Mouse (Mus musculus): ENCODE data around the gene H2al1a. TPM values are rescaled to one million over a fixed set of nuclear protein-coding genes. Genes with fewer than 3 reads are reported as not detected.
"Not testable (repeated sequence)": the region's sequence is repeated elsewhere in the genome, so short reads cannot be mapped to it uniquely, and the experiment has no call there.

The H2al1a gene
- not detected for total RNA-seq (2021)
- long read RNA-seq, experiment 1 = 0 reads
- long read RNA-seq, experiment 2 = 0 reads

DNA sequence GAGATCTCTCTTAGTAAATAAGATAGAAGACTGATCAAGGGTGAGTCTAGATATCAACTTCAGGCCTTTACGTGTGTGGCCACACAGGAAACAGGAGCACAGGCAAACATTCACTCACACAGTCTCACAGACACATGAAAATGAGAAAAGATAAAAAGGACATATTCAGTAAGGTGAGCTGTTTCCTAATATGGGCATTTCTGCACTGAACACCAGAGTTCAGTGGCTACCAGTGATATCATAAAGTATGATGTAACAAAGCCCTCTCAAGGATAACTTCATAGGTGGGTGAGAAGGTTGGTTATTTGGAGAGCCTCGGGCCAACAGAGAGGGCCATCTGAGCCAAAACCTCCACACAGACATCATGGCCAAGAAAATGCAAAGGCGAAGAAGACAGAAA is at the start of gene H2al1a:
H2al1a (plus strand) TSS at position 301 of the 400 bp plus-strand sequence.
- DNase-seq; intact Hi-C loops (cut with DNase I): not testable (repeated sequence)

GRCm38 (mm10) chrX:11250155-11250554 is 48.9 kb upstream of the H2al1a start:
- intact Hi-C loops (cut with DNase I) = no loop called here
- DNase-seq = no peak

- no peak for DNase-seq
- intact Hi-C loops (cut with DNase I) = no loop called here
Observed at GRCm38 (mm10) chrX:11254062-11254461, 45.0 kb upstream of the H2al1a start.

DNA sequence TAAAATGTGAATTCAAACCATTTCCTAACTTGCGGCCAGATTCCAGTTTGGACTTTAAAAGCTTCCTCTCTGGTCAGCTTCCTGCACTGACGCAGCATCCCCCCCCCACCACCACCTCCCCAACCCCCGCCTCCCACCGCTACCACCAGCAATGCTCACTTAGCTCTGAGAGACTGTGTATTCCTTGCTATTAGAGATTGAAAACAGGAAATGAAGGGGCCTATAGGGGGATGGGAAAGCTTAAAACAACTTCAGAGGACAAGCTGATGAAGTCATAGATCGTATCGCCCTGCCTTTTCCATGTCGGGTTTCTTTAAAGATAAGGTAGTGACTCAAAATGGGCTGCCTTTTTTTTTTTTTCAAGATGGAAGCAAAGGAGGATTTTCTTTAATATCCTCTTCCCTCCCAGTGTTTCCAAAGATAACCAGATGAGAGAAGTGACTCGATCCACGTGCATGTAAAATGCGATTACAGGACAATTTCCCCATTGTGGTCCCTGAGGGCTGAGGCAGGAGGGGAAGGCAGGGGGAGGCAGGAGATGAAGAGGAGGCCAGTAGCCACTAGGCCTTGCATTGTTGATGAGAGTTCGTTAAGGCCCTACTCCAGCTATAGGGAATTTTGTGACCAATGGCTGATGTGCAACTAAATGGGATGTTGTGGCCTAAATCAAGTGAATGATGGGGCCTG is 44.4 kb upstream of the H2al1a start:
- intact Hi-C loops (cut with DNase I) = no loop called here
- no peak for DNase-seq

DNA sequence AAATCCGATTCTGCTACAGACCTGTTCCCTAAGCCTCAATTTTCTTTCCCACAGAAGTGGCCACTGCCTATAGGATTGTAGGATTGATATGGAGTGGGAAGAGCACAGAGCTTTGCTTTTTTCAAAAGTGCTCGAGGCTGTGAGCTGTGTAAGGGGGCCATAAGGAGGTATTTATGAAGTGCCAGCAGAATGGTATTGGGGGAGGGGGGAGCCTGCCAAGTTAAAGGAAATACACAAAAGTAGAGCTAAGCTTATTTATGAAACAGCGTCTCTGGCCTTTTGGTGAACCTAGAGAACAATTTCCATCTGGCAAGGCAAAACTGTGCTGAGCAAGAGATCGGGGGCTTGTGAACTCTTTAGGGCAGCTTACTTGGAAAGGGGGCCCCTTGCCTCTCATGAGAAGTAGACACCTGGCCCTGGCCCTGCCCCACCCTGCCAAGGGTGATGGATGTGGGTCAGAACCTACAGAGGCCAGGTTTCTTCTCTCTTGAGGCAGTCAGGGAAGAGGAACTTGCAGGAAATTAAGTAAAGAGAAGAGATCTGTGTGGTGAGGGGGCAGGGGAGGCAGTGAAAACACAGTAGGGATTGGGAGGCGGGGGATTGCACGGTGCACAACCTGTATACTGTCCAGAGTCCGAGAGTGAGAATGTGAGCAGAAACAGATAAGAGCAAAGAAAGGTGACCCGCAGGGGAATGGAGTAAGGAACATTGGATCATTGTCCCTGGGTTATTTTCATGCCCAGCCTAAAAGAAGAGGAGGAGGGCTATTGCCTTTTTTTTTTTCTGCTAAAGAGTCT is 43.3 kb upstream of the H2al1a start:
- intact Hi-C loops (cut with DNase I) = no loop called here
- no peak for DNase-seq

DNA sequence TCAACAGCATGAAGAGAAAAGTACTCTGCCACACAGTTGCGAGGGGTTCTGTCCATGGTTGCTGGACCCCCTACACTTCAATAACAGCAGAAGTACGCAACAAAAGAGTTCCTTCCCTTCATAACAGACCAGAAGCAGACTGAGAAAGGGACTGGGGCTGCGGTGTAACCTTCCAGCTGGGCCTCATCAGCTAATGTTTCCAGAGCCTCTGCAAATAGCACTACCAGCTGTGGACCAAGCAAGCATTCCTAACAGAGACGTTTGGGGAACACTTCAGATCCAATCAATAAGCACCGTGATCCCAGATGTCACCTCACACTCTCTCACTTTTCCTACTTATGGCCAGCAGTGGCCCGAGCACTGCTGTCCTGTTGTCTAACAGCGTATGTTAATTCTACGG is 34.1 kb upstream of the H2al1a start:
- intact Hi-C loops (cut with DNase I) = no loop called here
- DNase-seq = no peak

DNA sequence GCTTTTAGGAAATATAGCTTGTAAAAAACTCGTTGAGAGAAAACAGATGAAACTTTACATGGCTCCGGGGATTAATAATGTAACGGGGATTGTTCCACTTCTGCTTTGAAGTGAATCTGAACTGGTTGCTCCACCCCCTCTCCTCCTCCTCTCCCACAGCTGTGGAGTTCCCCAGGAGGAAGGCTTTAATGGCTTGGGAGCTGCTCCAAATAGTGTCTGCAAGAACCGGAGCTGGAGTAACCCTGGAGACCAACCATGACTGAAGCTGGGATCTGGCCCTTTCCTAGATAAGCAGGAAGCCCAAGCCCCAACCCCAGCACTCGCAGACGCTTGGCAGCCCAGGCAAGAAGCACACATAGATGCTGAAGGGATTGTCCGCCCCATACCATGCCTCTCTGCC is 31.3 kb upstream of the H2al1a start:
- peak in 1 of 2 experiments; percentile 22 for DNase-seq
- intact Hi-C loops (cut with DNase I) = no loop called here

DNA sequence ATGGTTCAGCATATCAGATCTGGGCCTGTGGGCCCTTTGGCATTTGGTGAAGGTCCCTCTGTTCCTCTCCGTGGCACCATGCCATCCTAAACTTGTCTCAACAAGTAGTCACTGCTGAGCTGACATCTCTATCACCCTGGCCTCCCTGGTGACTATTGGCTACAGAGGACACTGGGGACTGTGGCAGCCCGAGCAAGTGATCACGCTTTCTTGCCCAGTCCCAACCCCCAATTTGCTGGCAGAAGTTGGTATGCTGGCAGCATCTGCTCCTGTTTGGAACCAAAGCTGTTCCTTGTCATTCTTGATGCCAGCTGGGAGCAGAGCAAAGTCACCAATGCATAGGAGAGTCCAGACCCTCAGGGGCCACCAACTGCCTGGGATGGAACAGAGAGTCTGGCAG is 30.0 kb upstream of the H2al1a start:
- intact Hi-C loops (cut with DNase I) = no loop called here
- no peak for DNase-seq

DNA sequence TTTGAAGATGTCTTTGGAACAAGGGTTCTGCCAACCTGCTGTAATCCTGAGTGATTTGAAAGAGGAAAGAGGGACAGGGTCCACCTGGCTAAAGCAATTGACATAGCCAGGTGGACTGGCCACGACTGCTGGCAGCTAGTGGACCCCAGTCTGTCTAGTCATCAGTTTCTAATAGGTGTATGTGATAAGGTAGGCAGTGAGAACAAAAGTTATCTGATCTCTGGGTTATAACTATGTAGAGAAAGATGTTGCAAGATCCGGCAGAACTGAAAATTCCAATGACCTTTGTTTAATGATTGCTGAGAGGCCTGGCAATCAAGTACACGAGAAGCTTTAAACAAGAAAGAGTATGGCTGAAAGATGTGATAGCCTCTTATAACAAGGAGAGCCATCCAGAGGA is 25.9 kb upstream of the H2al1a start:
- intact Hi-C loops (cut with DNase I) = no loop called here
- DNase-seq = no peak

GRCm38 (mm10) chrX:11277083-11277482 is 22.0 kb upstream of the H2al1a start:
- DNase-seq = no peak
- intact Hi-C loops (cut with DNase I) = no loop called here

DNA sequence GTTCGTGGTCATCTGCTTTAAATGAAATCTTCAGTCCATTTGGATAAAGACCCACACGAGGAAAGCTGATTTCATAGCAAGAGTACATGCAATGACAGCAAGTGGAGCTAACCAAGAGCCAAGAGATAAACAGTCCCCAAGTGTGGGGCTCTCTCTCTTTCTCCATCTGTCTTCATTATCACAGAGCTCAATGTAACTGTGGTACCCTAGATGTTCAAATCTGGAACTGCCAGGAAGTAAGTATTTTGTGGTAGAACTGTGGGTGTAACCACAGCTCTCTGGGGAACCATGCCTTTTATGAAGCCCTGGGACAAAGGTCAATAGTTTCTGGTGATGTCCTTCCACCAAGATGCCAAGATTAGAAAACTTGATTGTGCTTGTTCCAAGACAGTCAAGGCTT is 18.3 kb upstream of the H2al1a start:
- intact Hi-C loops (cut with DNase I) = no loop called here
- DNase-seq = no peak

GRCm38 (mm10) chrX:11288306-11288882 is 10.7 kb upstream of the H2al1a start:
- intact Hi-C loops (cut with DNase I) = no loop called here
- DNase-seq = no peak

- no peak for DNase-seq
- intact Hi-C loops (cut with DNase I) = no loop called here
Observed at GRCm38 (mm10) chrX:11289244-11289643, 9.8 kb upstream of the H2al1a start.

- intact Hi-C loops (cut with DNase I); DNase-seq: not testable (repeated sequence)
Observed at GRCm38 (mm10) chrX:11302132-11302531, 3.1 kb downstream of the H2al1a start, which contains the start of gene H2al1b. H2al1b (plus strand) TSS chrX:11302432.

DNA sequence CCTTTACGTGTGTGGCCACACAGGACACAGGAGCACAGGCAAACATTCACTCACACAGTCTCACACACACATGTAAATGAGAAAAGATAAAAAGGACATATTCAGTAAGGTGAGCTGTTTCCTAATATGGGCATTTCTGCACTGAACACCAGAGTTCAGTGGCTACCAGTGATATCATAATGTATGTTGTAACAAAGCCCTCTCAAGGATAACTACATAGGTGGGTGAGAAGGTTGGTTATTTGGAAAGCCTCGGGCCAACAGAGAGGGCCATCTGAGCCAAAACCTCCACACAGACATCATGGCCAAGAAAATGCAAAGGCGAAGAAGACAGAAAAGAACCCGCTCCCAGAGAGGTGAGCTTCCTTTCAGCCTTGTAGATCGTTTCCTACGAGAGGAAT is 6.3 kb downstream of the H2al1a start, which contains the start of gene H2al1c:
H2al1c (plus strand) TSS at position 301 of the 400 bp plus-strand sequence.
- DNase-seq; intact Hi-C loops (cut with DNase I): not testable (repeated sequence)

- DNase-seq; intact Hi-C loops (cut with DNase I): not testable (repeated sequence)
Observed at GRCm38 (mm10) chrX:11308524-11308923, 9.5 kb downstream of the H2al1a start, which contains the start of gene H2al1d. H2al1d (plus strand) TSS chrX:11308824.

- DNase-seq = not testable (repeated sequence)
Observed at GRCm38 (mm10) chrX:11311634-11312033, 12.6 kb downstream of the H2al1a start, which contains the start of gene H2al1e. H2al1e (plus strand) TSS chrX:11311934.

GRCm38 (mm10) chrX:11314858-11315257 is 15.8 kb downstream of the H2al1a start, which contains the start of gene H2al1f:
H2al1f (plus strand) TSS chrX:11315158.
- DNase-seq; intact Hi-C loops (cut with DNase I): not testable (repeated sequence)

More at GRCm38 (mm10) chrX:11311634-11312033, 12.6 kb downstream of the H2al1a start, which contains the start of gene H2al1e:
- intact Hi-C loops (cut with DNase I) = not testable (repeated sequence)

- intact Hi-C loops (cut with DNase I) = not testable (repeated sequence)
Observed at GRCm38 (mm10) chrX:11317956-11318355, 18.9 kb downstream of the H2al1a start, which contains the start of gene H2al1g. H2al1g (plus strand) TSS chrX:11318256.

GRCm38 (mm10) chrX:11321192-11321591 is 22.1 kb downstream of the H2al1a start, which contains the start of gene H2al1h:
H2al1h (plus strand) TSS chrX:11321492.
- intact Hi-C loops (cut with DNase I); DNase-seq: not testable (repeated sequence)

More at GRCm38 (mm10) chrX:11317956-11318355, 18.9 kb downstream of the H2al1a start, which contains the start of gene H2al1g:
- DNase-seq = not testable (repeated sequence)

Data from gastrocnemius, postnatal 36 days (tissue).